Mouse (Mus musculus): Measurements from ENCODE around the gene Enox1. TPM values are rescaled to one million over a fixed set of nuclear protein-coding genes. Genes with fewer than 3 reads are reported as not detected.

The Enox1 gene
- polyA plus RNA-seq, 1 experiment from 2014 or later = 8.0 TPM

DNA sequence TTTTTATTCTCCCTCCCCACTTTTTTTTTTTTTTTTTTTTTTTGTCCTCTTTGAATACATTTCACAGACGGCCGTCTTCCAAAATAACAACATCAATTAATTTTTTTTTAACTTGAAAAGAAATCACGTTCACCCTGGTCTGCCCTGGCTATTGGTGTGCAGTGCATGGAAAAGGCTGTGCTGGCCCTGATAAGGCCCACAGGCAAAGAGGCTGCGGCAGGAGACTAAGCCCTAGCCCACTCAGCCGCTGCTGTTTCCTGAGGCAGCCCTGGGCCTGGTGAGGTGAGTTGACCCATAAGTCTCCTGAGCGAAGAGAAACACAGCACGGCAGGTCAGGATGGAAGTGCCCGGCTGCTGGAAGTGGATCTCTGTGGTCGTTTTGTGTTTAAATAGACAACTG is 349.8 kb downstream of the Enox1 start:
- H3K4me3 ChIP-seq (replicated peaks) = no peak overlapping the region
- WGBS = 62% methylated on average over 9 of the region's 9 CpGs
- no peaks in the 10 kb centered on the region for H3K9me3 ChIP-seq (replicated peaks)
- H3K4me1 ChIP-seq = no peaks in the 10 kb centered on the region
- no peaks in the 10 kb centered on the region for H3K36me3 ChIP-seq
- no peak overlapping the region for H3K9ac ChIP-seq
- H3K27ac ChIP-seq = no peak overlapping the region
- H3K27me3 ChIP-seq = no peaks in the 10 kb centered on the region
- no peak for ATAC-seq (replicated peaks; ENCODE audit: low FRiP score)
- H3K4me2 ChIP-seq = no peak overlapping the region

DNA sequence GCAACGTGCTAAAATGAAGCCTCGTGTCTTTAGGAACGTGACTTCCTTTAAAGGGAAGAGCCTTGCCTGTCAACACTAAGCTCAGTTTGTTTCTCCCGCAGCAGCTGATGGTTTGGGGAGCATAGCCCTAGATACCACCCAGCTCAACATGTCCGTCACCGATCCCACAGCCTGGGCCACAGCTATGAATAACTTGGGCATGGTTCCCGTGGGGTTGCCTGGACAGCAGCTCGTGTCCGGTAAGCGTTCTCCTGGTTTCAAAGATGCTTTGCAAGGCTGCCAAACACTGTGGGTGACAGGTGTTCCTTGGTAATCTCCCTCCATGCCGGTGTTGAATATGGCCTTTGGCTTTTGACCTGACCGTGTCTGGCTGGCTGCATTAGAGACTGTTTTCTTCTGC is 351.5 kb downstream of the Enox1 start:
- no peaks in the 10 kb centered on the region for H3K27me3 ChIP-seq
- no peak for ATAC-seq (replicated peaks; ENCODE audit: low FRiP score)
- no peaks in the 10 kb centered on the region for H3K4me1 ChIP-seq
- no peak overlapping the region for H3K27ac ChIP-seq
- 85% methylated on average over 12 of the region's 12 CpGs for WGBS
- no peaks in the 10 kb centered on the region for H3K36me3 ChIP-seq
- no peak overlapping the region for H3K4me3 ChIP-seq (replicated peaks)
- no peak overlapping the region for H3K4me2 ChIP-seq
- H3K9me3 ChIP-seq (replicated peaks) = no peaks in the 10 kb centered on the region
- H3K9ac ChIP-seq = no peak overlapping the region

DNA sequence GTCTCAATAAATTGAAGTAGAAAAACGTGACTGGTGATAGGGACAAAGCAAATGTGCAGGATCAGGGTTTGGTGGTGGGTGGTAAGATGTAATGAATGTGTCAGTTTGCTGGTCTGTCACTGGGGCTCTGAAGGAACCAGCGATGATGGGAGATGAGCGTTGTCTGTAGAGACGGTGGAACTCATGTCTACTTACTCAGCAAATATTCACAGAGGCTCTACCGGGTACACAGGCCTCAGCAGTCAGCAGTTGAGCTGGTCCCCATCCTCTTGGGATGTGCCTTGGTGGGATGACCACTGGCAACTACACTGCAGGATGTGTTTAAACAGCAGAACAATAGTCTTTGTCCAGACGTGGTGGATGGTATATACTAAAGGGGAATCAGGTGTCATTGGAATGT is 352.5 kb downstream of the Enox1 start:
- Histone ChIP-seq H3K36me3 (no peaks in the 10 kb centered on the region), H3K27me3 (no peaks in the 10 kb centered on the region), H3K27ac (no peak overlapping the region), H3K4me2 (no peak overlapping the region), H3K9me3 (replicated peaks) (no peaks in the 10 kb centered on the region), H3K4me1 (no peaks in the 10 kb centered on the region), H3K9ac (no peak overlapping the region), H3K4me3 (replicated peaks) (no peak overlapping the region)
- ATAC-seq (replicated peaks; ENCODE audit: low FRiP score) = no peak
- WGBS = 85% methylated on average over 6 of the region's 6 CpGs

GRCm38 (mm10) chr14:77509924-77510323 is 353.4 kb downstream of the Enox1 start:
- no peak overlapping the region for H3K9ac ChIP-seq
- ATAC-seq (replicated peaks; ENCODE audit: low FRiP score) = no peak
- 0 out of 2 replicates have a peak, but pooled peaks cover 2% of the 10 kb centered on the region for H3K4me1 ChIP-seq
- no peak overlapping the region for H3K27ac ChIP-seq
- H3K36me3 ChIP-seq = no peaks in the 10 kb centered on the region
- no peak overlapping the region for H3K4me3 ChIP-seq (replicated peaks)
- no peaks in the 10 kb centered on the region for H3K27me3 ChIP-seq
- H3K9me3 ChIP-seq (replicated peaks) = no peaks in the 10 kb centered on the region
- WGBS = 80% methylated on average over 3 of the region's 3 CpGs
- H3K4me2 ChIP-seq = no peak overlapping the region

- no peak overlapping the region for H3K4me3 ChIP-seq (replicated peaks)
- H3K9me3 ChIP-seq (replicated peaks) = no peaks in the 10 kb centered on the region
- no peak overlapping the region for H3K9ac ChIP-seq
- H3K4me2 ChIP-seq = no peak overlapping the region
- no peak for ATAC-seq (replicated peaks; ENCODE audit: low FRiP score)
- H3K27me3 ChIP-seq = no peaks in the 10 kb centered on the region
- H3K4me1 ChIP-seq = 0 out of 2 replicates have a peak, but pooled peaks cover 2% of the 10 kb centered on the region
- no peaks in the 10 kb centered on the region for H3K36me3 ChIP-seq
- H3K27ac ChIP-seq = no peak overlapping the region
- WGBS = 59% methylated on average over 7 of the region's 7 CpGs
Observed at GRCm38 (mm10) chr14:77511137-77511870, 354.7 kb downstream of the Enox1 start.

GRCm38 (mm10) chr14:77518017-77518416 is 361.5 kb downstream of the Enox1 start:
- H3K36me3 ChIP-seq = no peaks in the 10 kb centered on the region
- no peaks in the 10 kb centered on the region for H3K9me3 ChIP-seq (replicated peaks)
- H3K4me3 ChIP-seq (replicated peaks) = no peak overlapping the region
- H3K4me1 ChIP-seq = 0 out of 2 replicates have a peak, but pooled peaks cover 2% of the 10 kb centered on the region
- no peaks in the 10 kb centered on the region for H3K27me3 ChIP-seq
- no peak overlapping the region for H3K9ac ChIP-seq
- ATAC-seq (replicated peaks; ENCODE audit: low FRiP score) = no peak
- no peak overlapping the region for H3K4me2 ChIP-seq
- H3K27ac ChIP-seq = no peak overlapping the region
- WGBS = 70% methylated on average over 4 of the region's 4 CpGs

- no peak for ATAC-seq (replicated peaks; ENCODE audit: low FRiP score)
- no peaks in the 10 kb centered on the region for H3K9me3 ChIP-seq (replicated peaks)
- no peak overlapping the region for H3K4me2 ChIP-seq
- no peaks in the 10 kb centered on the region for H3K36me3 ChIP-seq
- H3K4me3 ChIP-seq (replicated peaks) = no peak overlapping the region
- no peak overlapping the region for H3K27ac ChIP-seq
- 64% methylated on average over 7 of the region's 7 CpGs for WGBS
- no peak overlapping the region for H3K9ac ChIP-seq
- H3K27me3 ChIP-seq = no peaks in the 10 kb centered on the region
- H3K4me1 ChIP-seq = 0 out of 2 replicates have a peak, but pooled peaks cover 2% of the 10 kb centered on the region
Observed at GRCm38 (mm10) chr14:77518941-77519695, 362.6 kb downstream of the Enox1 start.

- ATAC-seq (replicated peaks; ENCODE audit: low FRiP score) = no peak
- H3K4me3 ChIP-seq (replicated peaks) = no peak overlapping the region
- no peak overlapping the region for H3K4me2 ChIP-seq
- H3K27me3 ChIP-seq = no peaks in the 10 kb centered on the region
- no peak overlapping the region for H3K27ac ChIP-seq
- H3K36me3 ChIP-seq = no peaks in the 10 kb centered on the region
- WGBS = 83% methylated on average over 1 of the region's 1 CpGs
- no peak overlapping the region for H3K9ac ChIP-seq
- H3K4me1 ChIP-seq = no peaks in the 10 kb centered on the region
- no peaks in the 10 kb centered on the region for H3K9me3 ChIP-seq (replicated peaks)
Observed at GRCm38 (mm10) chr14:77519701-77520100, 363.1 kb downstream of the Enox1 start.

- ATAC-seq (replicated peaks; ENCODE audit: low FRiP score) = no peak
- Histone ChIP-seq H3K9ac (no peak overlapping the region), H3K27me3 (no peaks in the 10 kb centered on the region), H3K36me3 (no peaks in the 10 kb centered on the region), H3K9me3 (replicated peaks) (no peaks in the 10 kb centered on the region), H3K4me1 (no peaks in the 10 kb centered on the region), H3K4me3 (replicated peaks) (no peak overlapping the region), H3K27ac (no peak overlapping the region), H3K4me2 (no peak overlapping the region)
- WGBS = 78% methylated on average over 4 of the region's 4 CpGs
Observed at GRCm38 (mm10) chr14:77524303-77524702, 367.7 kb downstream of the Enox1 start.

GRCm38 (mm10) chr14:77526262-77526661 is 369.7 kb downstream of the Enox1 start:
- Histone ChIP-seq H3K27ac (no peak overlapping the region), H3K27me3 (no peaks in the 10 kb centered on the region), H3K4me2 (no peak overlapping the region), H3K9ac (no peak overlapping the region), H3K36me3 (no peaks in the 10 kb centered on the region), H3K4me1 (no peaks in the 10 kb centered on the region), H3K9me3 (replicated peaks) (no peaks in the 10 kb centered on the region), H3K4me3 (replicated peaks) (no peak overlapping the region)
- ATAC-seq (replicated peaks; ENCODE audit: low FRiP score) = no peak
- WGBS = 85% methylated on average over 1 of the region's 1 CpGs

DNA sequence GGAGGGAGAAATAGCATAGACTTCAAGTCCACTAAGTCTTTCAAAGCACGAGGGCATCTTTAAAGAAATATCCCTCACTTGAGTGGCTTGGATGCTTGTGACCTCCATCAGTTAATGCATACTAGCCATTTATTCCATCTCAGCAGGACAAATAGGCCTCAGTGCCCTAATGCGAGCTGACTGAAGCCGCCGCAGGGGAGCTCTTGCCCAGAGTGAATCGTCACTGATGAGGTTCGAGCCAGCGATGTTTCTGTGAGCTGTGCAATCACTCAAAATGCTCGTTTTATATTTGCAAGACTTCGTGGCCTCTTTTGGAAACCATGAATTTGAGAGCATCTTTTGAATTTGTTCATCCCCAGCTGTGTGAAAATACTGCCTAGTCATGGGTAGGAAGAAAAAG is 372.6 kb downstream of the Enox1 start:
- Histone ChIP-seq H3K4me1 (no peaks in the 10 kb centered on the region), H3K9ac (no peak overlapping the region), H3K36me3 (no peaks in the 10 kb centered on the region), H3K4me3 (replicated peaks) (no peak overlapping the region), H3K9me3 (replicated peaks) (no peaks in the 10 kb centered on the region), H3K27me3 (no peaks in the 10 kb centered on the region), H3K4me2 (no peak overlapping the region), H3K27ac (no peak overlapping the region)
- 94% methylated on average over 9 of the region's 9 CpGs for WGBS
- no peak for ATAC-seq (replicated peaks; ENCODE audit: low FRiP score)

GRCm38 (mm10) chr14:77529621-77530020 is 373.1 kb downstream of the Enox1 start:
- no peak overlapping the region for H3K9ac ChIP-seq
- 89% methylated on average over 5 of the region's 5 CpGs for WGBS

More at GRCm38 (mm10) chr14:77529621-77530020, 373.1 kb downstream of the Enox1 start:
- no peaks in the 10 kb centered on the region for H3K36me3 ChIP-seq
- H3K9me3 ChIP-seq (replicated peaks) = no peaks in the 10 kb centered on the region
- H3K4me3 ChIP-seq (replicated peaks) = no peak overlapping the region
- no peak overlapping the region for H3K27ac ChIP-seq
- no peaks in the 10 kb centered on the region for H3K27me3 ChIP-seq
- no peaks in the 10 kb centered on the region for H3K4me1 ChIP-seq
- H3K4me2 ChIP-seq = no peak overlapping the region
- no peak for ATAC-seq (replicated peaks; ENCODE audit: low FRiP score)
